Mouse (Mus musculus) inflammation-experienced regulatory T-cells (primary cell): ENCODE results near the gene Gm4724. TPM values are rescaled to one million over a fixed set of nuclear protein-coding genes. Genes with fewer than 3 reads are reported as not detected.

ENCODE experiments used
- polyA plus RNA-seq, 2 experiments: library from polyadenylated mRNA; unstranded; fragments of 100-300 nt; shearing (Covaris generic); gene quantifications; one replicate each; pipeline ENCODE4 v1.2.1; 2017

Gm4724 gene
- 10 to 100 TPM in 1 of 2 experiments, 1 to 10 TPM in 1; 9.6 to 11.1 TPM for polyA plus RNA-seq

DNA sequence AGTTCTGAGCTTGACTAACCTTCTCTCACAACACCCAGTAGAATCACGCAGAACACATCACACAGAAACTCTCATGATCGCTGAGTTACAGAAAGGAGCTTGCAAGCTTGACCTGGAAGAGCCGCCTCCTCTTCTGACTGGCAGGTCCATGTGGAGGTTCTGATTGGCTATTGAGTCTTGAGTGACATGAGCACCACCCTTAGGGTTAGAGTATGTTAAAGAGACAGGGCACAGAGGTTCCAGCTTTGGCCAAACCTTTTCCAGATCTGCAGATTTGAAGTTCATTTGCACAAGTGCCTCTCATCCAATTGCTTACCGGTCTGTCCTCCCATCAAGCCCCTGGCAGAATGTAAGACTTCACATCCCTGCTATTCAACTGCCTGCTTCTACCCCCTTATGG, at the start of gene Gm4724:
Gene Gm4724, minus strand, starts transcription at position 101 of the 400 bp plus-strand sequence.

DNA sequence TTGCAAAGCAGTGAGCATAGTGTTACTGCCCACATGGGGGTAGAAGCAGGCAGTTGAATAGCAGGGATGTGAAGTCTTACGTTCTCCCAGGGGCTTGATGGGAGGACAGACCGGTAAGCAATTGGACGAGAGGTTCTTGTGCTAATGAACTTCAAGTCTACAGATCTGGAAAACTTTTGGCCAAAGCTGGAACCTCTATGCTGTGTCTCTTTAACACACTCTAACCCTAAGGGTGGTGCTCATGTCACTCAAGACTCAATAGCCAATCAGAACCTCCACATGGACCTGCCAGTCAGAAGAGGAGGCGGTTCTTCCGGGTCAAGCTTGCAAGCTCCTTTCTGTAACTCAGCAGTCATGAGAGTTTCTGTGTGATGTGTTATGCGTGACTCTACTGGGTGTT, 34.1 kb upstream of the Gm4724 start, which contains the start of gene Zfp965:
Gene Zfp965, plus strand, starts transcription at position 301 of the 400 bp plus-strand sequence.

Other genes with a start within 250 kb of the Gm4724 start
- gene Gm14391, start 228.9 kb downstream of the Gm4724 start, polyA plus RNA-seq: 1 to 10 TPM; 4.8 to 7.6 TPM
- gene Gm14440, start 160.7 kb downstream of the Gm4724 start, polyA plus RNA-seq: 1 to 10 TPM; 3.1 to 3.5 TPM
- gene Gm4631, start 97.6 kb downstream of the Gm4724 start, polyA plus RNA-seq: 10 to 100 TPM; 10.7 to 13.4 TPM
- 1 to 10 TPM in 1 of 2 experiments, not detected in 1; 3.3 TPM for gene Zfp968, start 63.4 kb downstream of the Gm4724 start, polyA plus RNA-seq
- gene Zfp965, start 34.2 kb upstream of the Gm4724 start, polyA plus RNA-seq: 1 to 10 TPM; 4.3 to 6.7 TPM
- gene Gm11007, start 208.2 kb upstream of the Gm4724 start, polyA plus RNA-seq: 10 to 100 TPM in 1 of 2 experiments, 1 to 10 TPM in 1; 2.1 to 10.9 TPM